Mouse (Mus musculus): ENCODE data around the gene Cope. TPM values are rescaled to one million over a fixed set of nuclear protein-coding genes. Genes with fewer than 3 reads are reported as not detected.

Gene Cope
- polyA plus RNA-seq, 1 experiment from 2014 or later = 297 TPM

GRCm38 (mm10) chr8:70353194-70353817 is 51.0 kb downstream of the Cope start, which contains the start of gene Upf1:
Gene Upf1, minus strand, starts transcription at chr8:70353278.
- peak within 1 kb of the TSS; percentile 84 for H3K4me2 ChIP-seq (replicated peaks; ENCODE audit: low read depth, low read length)
- WGBS = under 1% methylated on average over 49 of the region's 69 CpGs
- no peaks in the 10 kb centered on the region for H3K27me3 ChIP-seq (replicated peaks; ENCODE audit: insufficient read depth, low read length)
- ATAC-seq (peak; percentile 93), DNase-seq (ENCODE audit: low spot score) (peak; percentile 98)
- H3K4me3 ChIP-seq (ENCODE audit: low read depth, low read length) = peak within 1 kb of the TSS; percentile 96
- TF ChIP-seq CTCF (IDR thresholded peaks at IDR 0.05) (no peak), EP300 (IDR thresholded peaks at IDR 0.05) (no peak)
- no peaks in the 10 kb centered on the region for H3K36me3 ChIP-seq (ENCODE audit: insufficient read depth, low read length)
- no peaks in the 10 kb centered on the region for H3K9me3 ChIP-seq (ENCODE audit: low read length)
- peaks cover 19% of the 10 kb centered on the region; the same call in 1 of the 2 replicates for H3K4me1 ChIP-seq (ENCODE audit: insufficient read depth, low read depth, low read length)
- H3K27ac ChIP-seq (ENCODE audit: low read length) = peak within 1 kb of the TSS; percentile 93
- peak within 1 kb of the TSS; percentile 96 for H3K9ac ChIP-seq (replicated peaks; ENCODE audit: low read depth)

GRCm38 (mm10) chr8:70354004-70354403 is 51.7 kb downstream of the Cope start:
- 0 out of 2 replicates have a peak overlapping the region, but pooled peaks have one; percentile 96 for H3K4me3 ChIP-seq (ENCODE audit: low read depth, low read length)
- TF ChIP-seq EP300 (IDR thresholded peaks at IDR 0.05) = no peak
- TF ChIP-seq CTCF (IDR thresholded peaks at IDR 0.05) = no peak
- DNase-seq (ENCODE audit: low spot score) (no peak), ATAC-seq (no peak)
- H3K27me3 ChIP-seq (replicated peaks; ENCODE audit: insufficient read depth, low read length) = no peaks in the 10 kb centered on the region
- peak overlapping the region; percentile 52; the same call in 1 of the 2 replicates for H3K27ac ChIP-seq (ENCODE audit: low read length)
- peaks cover 19% of the 10 kb centered on the region; the same call in 1 of the 2 replicates for H3K4me1 ChIP-seq (ENCODE audit: insufficient read depth, low read depth, low read length)
- no peaks in the 10 kb centered on the region for H3K36me3 ChIP-seq (ENCODE audit: insufficient read depth, low read length)
- peak overlapping the region; percentile 84 for H3K4me2 ChIP-seq (replicated peaks; ENCODE audit: low read depth, low read length)
- H3K9me3 ChIP-seq (ENCODE audit: low read length) = no peaks in the 10 kb centered on the region
- WGBS = 43% methylated on average over 4 of the region's 4 CpGs
- H3K9ac ChIP-seq (replicated peaks; ENCODE audit: low read depth) = no peak overlapping the region

DNA sequence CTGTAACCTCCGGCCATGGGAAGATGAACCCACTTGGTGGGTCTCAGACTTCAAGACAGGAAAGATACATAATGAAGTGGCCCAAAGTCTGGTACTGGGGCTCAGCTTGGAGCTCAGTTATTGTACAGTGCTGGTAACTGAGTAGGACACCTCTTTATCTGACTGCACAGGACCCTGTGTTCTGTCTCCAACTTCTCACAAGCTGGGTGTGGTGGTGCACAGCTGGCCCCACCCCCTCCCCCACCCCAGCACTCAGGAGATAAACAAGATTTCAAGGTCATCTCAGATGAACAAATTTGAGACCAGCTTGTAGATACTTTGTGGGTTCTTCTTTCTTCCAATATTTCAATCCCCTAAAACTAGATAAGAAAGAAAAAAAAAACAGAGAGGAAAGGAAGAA is 53.8 kb downstream of the Cope start:
- H3K4me2 ChIP-seq (replicated peaks; ENCODE audit: low read depth, low read length) = no peak overlapping the region

GRCm38 (mm10) chr8:70359411-70359810 is 57.1 kb downstream of the Cope start:
- no peak for DNase-seq (ENCODE audit: low spot score)
- H3K9me3 ChIP-seq (ENCODE audit: low read length) = no peaks in the 10 kb centered on the region
- no peaks in the 10 kb centered on the region for H3K27me3 ChIP-seq (replicated peaks; ENCODE audit: insufficient read depth, low read length)

More for the DNA sequence above, 53.8 kb downstream of the Cope start:
- no peaks in the 10 kb centered on the region for H3K9me3 ChIP-seq (ENCODE audit: low read length)
- TF ChIP-seq EP300 (IDR thresholded peaks at IDR 0.05) (no peak), CTCF (IDR thresholded peaks at IDR 0.05) (no peak)
- no peaks in the 10 kb centered on the region for H3K27me3 ChIP-seq (replicated peaks; ENCODE audit: insufficient read depth, low read length)
- WGBS = 69% methylated on average over 1 of the region's 1 CpGs
- no peak overlapping the region for H3K9ac ChIP-seq (replicated peaks; ENCODE audit: low read depth)
- DNase-seq (ENCODE audit: low spot score) (no peak), ATAC-seq (no peak)
- no peak overlapping the region for H3K4me3 ChIP-seq (ENCODE audit: low read depth, low read length)
- peaks cover 12% of the 10 kb centered on the region; the same call in 1 of the 2 replicates for H3K4me1 ChIP-seq (ENCODE audit: insufficient read depth, low read depth, low read length)
- H3K36me3 ChIP-seq (ENCODE audit: insufficient read depth, low read length) = no peaks in the 10 kb centered on the region
- H3K27ac ChIP-seq (ENCODE audit: low read length) = no peak overlapping the region

GRCm38 (mm10) chr8:70360769-70361168 is 58.5 kb downstream of the Cope start:
- TF ChIP-seq CTCF (IDR thresholded peaks at IDR 0.05) (peak; percentile 56), EP300 (IDR thresholded peaks at IDR 0.05) (no peak)
- WGBS = 50% methylated on average over 4 of the region's 4 CpGs
- ATAC-seq = peak; percentile 11; the same call in 1 of the 2 replicates

More at GRCm38 (mm10) chr8:70359411-70359810, 57.1 kb downstream of the Cope start:
- H3K4me1 ChIP-seq (ENCODE audit: insufficient read depth, low read depth, low read length) = no peaks in the 10 kb centered on the region
- 11% methylated on average over 3 of the region's 3 CpGs for WGBS
- H3K36me3 ChIP-seq (ENCODE audit: insufficient read depth, low read length) = no peaks in the 10 kb centered on the region
- no peak overlapping the region for H3K4me2 ChIP-seq (replicated peaks; ENCODE audit: low read depth, low read length)
- H3K27ac ChIP-seq (ENCODE audit: low read length) = no peak overlapping the region
- ATAC-seq = no peak
- TF ChIP-seq EP300 (IDR thresholded peaks at IDR 0.05) (no peak), CTCF (IDR thresholded peaks at IDR 0.05) (no peak)
- no peak overlapping the region for H3K4me3 ChIP-seq (ENCODE audit: low read depth, low read length)
- H3K9ac ChIP-seq (replicated peaks; ENCODE audit: low read depth) = no peak overlapping the region

DNA sequence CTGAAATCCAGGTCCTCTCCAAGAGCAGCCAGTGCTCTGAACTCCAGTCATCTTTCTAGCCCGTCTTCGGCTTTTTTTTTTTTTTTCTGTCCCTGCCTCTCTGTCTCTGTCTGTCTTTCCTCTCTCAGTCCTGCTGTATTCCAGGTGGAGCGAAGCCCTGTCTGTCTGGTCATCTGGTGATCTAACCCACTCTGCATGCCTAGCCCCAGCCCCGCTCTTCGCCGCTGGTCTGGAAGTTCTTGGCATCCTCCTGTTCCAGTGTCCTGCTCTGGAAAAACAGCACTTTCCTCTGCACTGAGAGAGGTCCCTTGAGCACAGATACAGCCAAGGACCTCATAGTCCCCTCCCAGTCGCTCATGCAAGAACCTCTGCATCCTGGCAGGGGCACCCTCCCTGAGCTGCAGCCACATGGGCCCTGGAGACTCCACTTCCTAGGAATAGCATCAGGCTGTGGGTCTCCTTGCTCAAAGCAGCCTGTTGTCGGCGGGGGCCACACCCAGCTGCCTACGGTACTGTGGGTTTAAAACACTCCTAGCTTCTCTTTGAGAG is 59.2 kb downstream of the Cope start:
- H3K36me3 ChIP-seq (ENCODE audit: insufficient read depth, low read length) = no peaks in the 10 kb centered on the region
- H3K4me1 ChIP-seq (ENCODE audit: insufficient read depth, low read depth, low read length) = no peaks in the 10 kb centered on the region
- H3K27ac ChIP-seq (ENCODE audit: low read length) = no peak overlapping the region
- no peaks in the 10 kb centered on the region for H3K9me3 ChIP-seq (ENCODE audit: low read length)
- ATAC-seq (no peak), DNase-seq (ENCODE audit: low spot score) (no peak)
- no peak overlapping the region for H3K9ac ChIP-seq (replicated peaks; ENCODE audit: low read depth)
- WGBS = 69% methylated on average over 10 of the region's 10 CpGs
- no peak for TF ChIP-seq EP300 (IDR thresholded peaks at IDR 0.05)
- TF ChIP-seq CTCF (IDR thresholded peaks at IDR 0.05) = no peak
- no peaks in the 10 kb centered on the region for H3K27me3 ChIP-seq (replicated peaks; ENCODE audit: insufficient read depth, low read length)
- H3K4me3 ChIP-seq (ENCODE audit: low read depth, low read length) = no peak overlapping the region
- H3K4me2 ChIP-seq (replicated peaks; ENCODE audit: low read depth, low read length) = no peak overlapping the region

More at GRCm38 (mm10) chr8:70360769-70361168, 58.5 kb downstream of the Cope start:
- Histone ChIP-seq H3K4me3 (ENCODE audit: low read depth, low read length) (no peak overlapping the region), H3K4me2 (replicated peaks; ENCODE audit: low read depth, low read length) (no peak overlapping the region), H3K27ac (ENCODE audit: low read length) (no peak overlapping the region), H3K9ac (replicated peaks; ENCODE audit: low read depth) (no peak overlapping the region), H3K4me1 (ENCODE audit: insufficient read depth, low read depth, low read length) (no peaks in the 10 kb centered on the region), H3K36me3 (ENCODE audit: insufficient read depth, low read length) (no peaks in the 10 kb centered on the region), H3K9me3 (ENCODE audit: low read length) (no peaks in the 10 kb centered on the region), H3K27me3 (replicated peaks; ENCODE audit: insufficient read depth, low read length) (no peaks in the 10 kb centered on the region)
- no peak for DNase-seq (ENCODE audit: low spot score)

Other genes starting within 250 kb of the Cope start
- gene Tm6sf2, start 229.6 kb upstream of the Cope start, polyA plus RNA-seq (2015; fragmentation: Nextera tagmentation; extraction: Ambion mirVana) = 3.8 and 4.2 TPM in 2 replicates
- gene Hapln4, start 219.1 kb upstream of the Cope start, polyA plus RNA-seq (2015; fragmentation: Nextera tagmentation; extraction: Ambion mirVana) = not detected in 2 replicates
- 0.05 and 0.06 TPM in 2 replicates for gene Ncan, start 181.6 kb upstream of the Cope start, polyA plus RNA-seq (2015; fragmentation: Nextera tagmentation; extraction: Ambion mirVana)
- 27.8 and 32.0 TPM in 2 replicates for gene Nr2c2ap, start 171.2 kb upstream of the Cope start, polyA plus RNA-seq (2015; fragmentation: Nextera tagmentation; extraction: Ambion mirVana)
- gene Rfxank, start 163.4 kb upstream of the Cope start, polyA plus RNA-seq (2015; fragmentation: Nextera tagmentation; extraction: Ambion mirVana) = 11.9 and 12.7 TPM in 2 replicates
- 33.4 and 34.2 TPM in 2 replicates for gene Borcs8, start 163.0 kb upstream of the Cope start, polyA plus RNA-seq (2015; fragmentation: Nextera tagmentation; extraction: Ambion mirVana)
- gene Mef2b, start 162.8 kb upstream of the Cope start, polyA plus RNA-seq (2015; fragmentation: Nextera tagmentation; extraction: Ambion mirVana) = 0.11 and 0.29 TPM in 2 replicates
- 45.0 and 45.8 TPM in 2 replicates for gene Tmem161a, start 130.2 kb upstream of the Cope start, polyA plus RNA-seq (2015; fragmentation: Nextera tagmentation; extraction: Ambion mirVana)
- 4.0 and 4.3 TPM in 2 replicates for gene Slc25a42, start 90.2 kb upstream of the Cope start, polyA plus RNA-seq (2015; fragmentation: Nextera tagmentation; extraction: Ambion mirVana)
- gene Sugp2, start 68.3 kb upstream of the Cope start, polyA plus RNA-seq (2015; fragmentation: Nextera tagmentation; extraction: Ambion mirVana) = 12.3 and 13.6 TPM in 2 replicates
- 10.4 and 11.9 TPM in 2 replicates for gene Armc6, start 68.1 kb upstream of the Cope start, polyA plus RNA-seq (2015; fragmentation: Nextera tagmentation; extraction: Ambion mirVana)
- 54.1 and 61.1 TPM in 2 replicates for gene Homer3, start 19.7 kb upstream of the Cope start, polyA plus RNA-seq (2015; fragmentation: Nextera tagmentation; extraction: Ambion mirVana)
- gene Ddx49, start within 50 bp of the Cope start, polyA plus RNA-seq (2015; fragmentation: Nextera tagmentation; extraction: Ambion mirVana) = 29.9 and 32.5 TPM in 2 replicates
- 0.63 and 1.6 TPM in 2 replicates for gene Cers1, start 13.3 kb downstream of the Cope start, polyA plus RNA-seq (2015; fragmentation: Nextera tagmentation; extraction: Ambion mirVana)
- 0.33 and 0.81 TPM in 2 replicates for gene Gdf1, start 27.3 kb downstream of the Cope start, polyA plus RNA-seq (2015; fragmentation: Nextera tagmentation; extraction: Ambion mirVana)
- 10.4 and 11.1 TPM in 2 replicates for gene Upf1, start 50.8 kb downstream of the Cope start, polyA plus RNA-seq (2015; fragmentation: Nextera tagmentation; extraction: Ambion mirVana)
- 0.13 and 0.29 TPM in 2 replicates for gene Comp, start 71.0 kb downstream of the Cope start, polyA plus RNA-seq (2015; fragmentation: Nextera tagmentation; extraction: Ambion mirVana)
- 5.1 and 7.0 TPM in 2 replicates for gene Crtc1, start 137.1 kb downstream of the Cope start, polyA plus RNA-seq (2015; fragmentation: Nextera tagmentation; extraction: Ambion mirVana)
- 19.0 and 21.6 TPM in 2 replicates for gene Klhl26, start 174.4 kb downstream of the Cope start, polyA plus RNA-seq (2015; fragmentation: Nextera tagmentation; extraction: Ambion mirVana)
- gene Tmem59l, start 184.8 kb downstream of the Cope start, polyA plus RNA-seq (2015; fragmentation: Nextera tagmentation; extraction: Ambion mirVana) = 4.1 and 5.2 TPM in 2 replicates
- 98.7 and 112 TPM in 2 replicates for gene Crlf1, start 190.6 kb downstream of the Cope start, polyA plus RNA-seq (2015; fragmentation: Nextera tagmentation; extraction: Ambion mirVana)
- gene Rex1bd, start 204.2 kb downstream of the Cope start, polyA plus RNA-seq (2015; fragmentation: Nextera tagmentation; extraction: Ambion mirVana) = 103 and 117 TPM in 2 replicates
- 723 and 836 TPM in 2 replicates for gene Uba52, start 208.3 kb downstream of the Cope start, polyA plus RNA-seq (2015; fragmentation: Nextera tagmentation; extraction: Ambion mirVana)
- 222 and 228 TPM in 2 replicates for gene Fkbp8, start 225.2 kb downstream of the Cope start, polyA plus RNA-seq (2015; fragmentation: Nextera tagmentation; extraction: Ambion mirVana)
- 56.1 and 62.4 TPM in 2 replicates for gene Kxd1, start 225.4 kb downstream of the Cope start, polyA plus RNA-seq (2015; fragmentation: Nextera tagmentation; extraction: Ambion mirVana)
- gene Ell, start 236.9 kb downstream of the Cope start, polyA plus RNA-seq (2015; fragmentation: Nextera tagmentation; extraction: Ambion mirVana) = 11.8 and 13.0 TPM in 2 replicates